Mouse (Mus musculus): Measurements from ENCODE around the gene Eif4a1. TPM values are rescaled to one million over a fixed set of nuclear protein-coding genes. Genes with fewer than 3 reads are reported as not detected.

Gene Eif4a1
- polyA plus RNA-seq, 1 experiment: 601 TPM

- no peak for TF ChIP-seq FLI1 (IDR thresholded peaks at IDR 0.05; ENCODE audit: low read length)
- H3K4me3 ChIP-seq (replicated peaks): peak overlapping the region; percentile 95
- peaks cover 54% of the 10 kb centered on the region for H3K4me1 ChIP-seq
- peaks cover 48% of the 10 kb centered on the region for H3K36me3 ChIP-seq (replicated peaks; ENCODE audit: low read length)
- H3K9me3 ChIP-seq: no peaks in the 10 kb centered on the region
- peaks cover 11% of the 10 kb centered on the region for H3K27me3 ChIP-seq (replicated peaks)
Observed at GRCm38 (mm10) chr11:69680136-69680855, 8.1 kb upstream of the Eif4a1 start.

DNA sequence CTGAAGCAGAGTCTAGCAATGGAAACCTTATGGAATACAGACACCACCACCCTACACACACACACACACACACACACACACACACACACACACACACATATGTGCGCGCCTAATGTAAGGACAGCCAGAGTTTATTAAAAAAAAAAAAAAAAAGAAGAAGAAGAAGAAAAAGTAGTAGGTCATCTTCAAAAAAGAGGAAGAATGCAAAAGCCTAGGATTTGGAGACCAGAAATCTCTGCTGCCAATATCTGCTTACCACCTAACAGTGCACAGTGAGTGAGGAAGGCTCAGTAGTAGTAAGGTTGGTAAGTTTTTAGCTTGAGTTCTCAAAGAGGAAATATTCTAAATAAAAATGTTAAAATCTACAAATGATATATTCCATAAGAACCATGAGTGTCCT lies 6.9 kb upstream of the Eif4a1 start:
- Histone ChIP-seq H3K4me3 (replicated peaks) (no peak overlapping the region), H3K9me3 (no peaks in the 10 kb centered on the region), H3K36me3 (replicated peaks; ENCODE audit: low read length) (peaks cover 59% of the 10 kb centered on the region), H3K27me3 (replicated peaks) (peaks cover 2% of the 10 kb centered on the region), H3K4me1 (peaks cover 48% of the 10 kb centered on the region)
- TF ChIP-seq FLI1 (IDR thresholded peaks at IDR 0.05; ENCODE audit: low read length) (no peak), GATA1 (IDR thresholded peaks at IDR 0.05; ENCODE audit: borderline replicate concordance, low read length) (no peak)

- Histone ChIP-seq H3K36me3 (replicated peaks; ENCODE audit: low read length) (peaks cover 76% of the 10 kb centered on the region), H3K4me1 (peaks cover 57% of the 10 kb centered on the region)
- TF ChIP-seq FLI1 (IDR thresholded peaks at IDR 0.05; ENCODE audit: low read length) (no peak), GATA1 (IDR thresholded peaks at IDR 0.05; ENCODE audit: borderline replicate concordance, low read length) (no peak)
Observed at GRCm38 (mm10) chr11:69671726-69672124, 498 bp downstream of the Eif4a1 start.

GRCm38 (mm10) chr11:69670786-69671725 lies 1.2 kb downstream of the Eif4a1 start:
- Histone ChIP-seq H3K27me3 (replicated peaks) (no peaks in the 10 kb centered on the region), H3K4me1 (peaks cover 58% of the 10 kb centered on the region), H3K36me3 (replicated peaks; ENCODE audit: low read length) (peaks cover 76% of the 10 kb centered on the region), H3K4me3 (replicated peaks) (peak overlapping the region; percentile 94), H3K9me3 (no peaks in the 10 kb centered on the region)
- TF ChIP-seq GATA1 (IDR thresholded peaks at IDR 0.05; ENCODE audit: borderline replicate concordance, low read length) (no peak), FLI1 (IDR thresholded peaks at IDR 0.05; ENCODE audit: low read length) (peak; percentile 81; the same call in 1 of the 2 replicates)

More at GRCm38 (mm10) chr11:69671726-69672124, 498 bp downstream of the Eif4a1 start:
- H3K9me3 ChIP-seq: no peaks in the 10 kb centered on the region
- H3K27me3 ChIP-seq (replicated peaks): no peaks in the 10 kb centered on the region
- peak overlapping the region; percentile 94 for H3K4me3 ChIP-seq (replicated peaks)

DNA sequence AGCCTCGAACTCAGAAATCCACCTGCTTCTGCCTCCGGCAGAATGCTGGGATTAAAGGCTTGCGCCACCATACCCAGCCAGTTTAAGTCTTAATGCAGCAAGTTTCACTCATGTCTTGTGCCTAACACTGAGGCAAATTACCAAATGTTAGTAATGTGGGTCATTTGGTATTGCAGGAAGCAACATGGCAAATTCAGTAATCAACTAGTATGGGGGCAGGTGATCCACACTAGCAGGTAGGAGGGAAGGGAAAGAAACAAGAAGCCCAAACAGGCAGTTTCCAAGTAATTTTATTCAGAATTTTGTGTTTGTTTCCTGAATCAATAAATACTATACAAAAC lies 5.6 kb downstream of the Eif4a1 start:
- Histone ChIP-seq H3K4me1 (peaks cover 78% of the 10 kb centered on the region), H3K36me3 (replicated peaks; ENCODE audit: low read length) (peaks cover 71% of the 10 kb centered on the region), H3K9me3 (no peaks in the 10 kb centered on the region), H3K4me3 (replicated peaks) (no peak overlapping the region), H3K27me3 (replicated peaks) (no peaks in the 10 kb centered on the region)
- no peak for TF ChIP-seq GATA1 (IDR thresholded peaks at IDR 0.05; ENCODE audit: borderline replicate concordance, low read length)
- TF ChIP-seq FLI1 (IDR thresholded peaks at IDR 0.05; ENCODE audit: low read length): no peak

DNA sequence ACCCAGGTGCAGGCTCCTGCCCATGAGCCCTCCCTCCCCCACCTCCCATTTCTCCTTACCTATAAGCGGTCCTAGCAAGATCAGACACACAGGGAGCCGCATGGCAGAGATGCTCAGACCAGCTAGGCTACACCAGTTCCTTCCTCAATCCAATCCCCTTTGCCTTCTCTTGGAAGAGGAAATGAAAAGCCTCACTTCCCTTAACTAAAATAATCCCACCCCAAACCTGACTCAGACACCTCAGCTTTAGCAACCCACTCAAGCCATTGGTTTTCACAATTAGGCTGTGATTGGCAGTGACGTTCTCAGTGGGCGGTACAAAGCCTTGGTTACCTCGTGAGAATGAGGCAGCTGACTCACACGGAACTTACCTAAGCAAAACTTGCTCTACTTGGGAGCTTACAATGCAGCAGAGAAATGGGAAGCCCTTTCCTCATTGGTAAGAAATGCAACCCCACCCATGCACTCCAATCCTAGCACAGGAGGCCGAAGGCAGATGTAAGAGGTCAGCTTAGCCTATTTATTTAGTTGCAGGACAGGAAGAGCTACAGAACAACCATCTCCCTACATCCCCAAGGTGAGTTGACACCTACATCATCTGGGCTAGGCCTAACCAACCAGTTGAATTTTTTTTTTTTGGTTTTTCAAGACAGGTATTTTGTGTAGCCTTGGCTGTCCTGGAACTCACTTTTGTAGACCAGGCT lies 6.1 kb downstream of the Eif4a1 start, which contains the start of gene Cd68:
Gene Cd68 (minus strand): TSS at position 193 of the 704 bp plus-strand sequence.
- TF ChIP-seq FLI1 (IDR thresholded peaks at IDR 0.05; ENCODE audit: low read length) (no peak), GATA1 (IDR thresholded peaks at IDR 0.05; ENCODE audit: borderline replicate concordance, low read length) (no peak)
- Histone ChIP-seq H3K4me3 (replicated peaks) (peak within 1 kb of the TSS; percentile 94), H3K4me1 (peaks cover 84% of the 10 kb centered on the region), H3K27me3 (replicated peaks) (no peaks in the 10 kb centered on the region), H3K36me3 (replicated peaks; ENCODE audit: low read length) (peaks cover 71% of the 10 kb centered on the region), H3K9me3 (no peaks in the 10 kb centered on the region)

GRCm38 (mm10) chr11:69665457-69665960 lies 6.7 kb downstream of the Eif4a1 start:
- Histone ChIP-seq H3K27me3 (replicated peaks) (no peaks in the 10 kb centered on the region), H3K36me3 (replicated peaks; ENCODE audit: low read length) (peaks cover 66% of the 10 kb centered on the region), H3K4me3 (replicated peaks) (peak overlapping the region; percentile 94), H3K4me1 (peaks cover 84% of the 10 kb centered on the region), H3K9me3 (no peaks in the 10 kb centered on the region)
- TF ChIP-seq GATA1 (IDR thresholded peaks at IDR 0.05; ENCODE audit: borderline replicate concordance, low read length): no peak
- TF ChIP-seq FLI1 (IDR thresholded peaks at IDR 0.05; ENCODE audit: low read length): no peak

- TF ChIP-seq GATA1 (IDR thresholded peaks at IDR 0.05; ENCODE audit: borderline replicate concordance, low read length) (no peak), FLI1 (IDR thresholded peaks at IDR 0.05; ENCODE audit: low read length) (no peak)
- Histone ChIP-seq H3K4me1 (peaks cover 83% of the 10 kb centered on the region), H3K36me3 (replicated peaks; ENCODE audit: low read length) (peaks cover 64% of the 10 kb centered on the region), H3K4me3 (replicated peaks) (peak overlapping the region; percentile 94), H3K27me3 (replicated peaks) (no peaks in the 10 kb centered on the region), H3K9me3 (no peaks in the 10 kb centered on the region)
Observed at GRCm38 (mm10) chr11:69664841-69665240, 7.4 kb downstream of the Eif4a1 start.

DNA sequence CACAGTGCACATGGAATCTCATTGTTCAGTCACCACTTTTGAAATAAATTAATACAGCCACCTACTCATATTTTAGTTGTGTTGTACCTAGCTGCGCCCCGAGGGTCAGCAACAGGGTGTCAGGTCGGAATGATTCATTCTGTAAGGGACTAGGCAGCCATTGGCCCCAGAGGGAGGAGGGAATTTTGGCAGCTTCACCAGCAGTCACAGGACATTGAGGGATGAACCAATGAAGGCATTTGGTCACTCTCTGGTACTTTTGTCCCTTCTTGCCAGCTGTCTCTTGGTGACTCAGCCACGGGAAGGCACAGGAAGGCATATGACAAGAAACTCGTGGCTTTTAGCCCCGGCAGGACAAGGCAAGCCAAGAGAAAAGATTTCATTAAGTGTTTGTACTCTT lies 8.4 kb downstream of the Eif4a1 start:
- TF ChIP-seq FLI1 (IDR thresholded peaks at IDR 0.05; ENCODE audit: low read length) (no peak), GATA1 (IDR thresholded peaks at IDR 0.05; ENCODE audit: borderline replicate concordance, low read length) (no peak)
- H3K9me3 ChIP-seq: no peaks in the 10 kb centered on the region
- H3K36me3 ChIP-seq (replicated peaks; ENCODE audit: low read length): peaks cover 59% of the 10 kb centered on the region
- H3K4me1 ChIP-seq: peaks cover 80% of the 10 kb centered on the region
- no peaks in the 10 kb centered on the region for H3K27me3 ChIP-seq (replicated peaks)
- peak overlapping the region; percentile 94 for H3K4me3 ChIP-seq (replicated peaks)

All from megakaryocyte, embryonic 14.5 days (primary cell).